Mouse (Mus musculus) mesoderm, embryonic 11.5 days (tissue): Measurements from ENCODE around the gene Cdc34.

Experiments used
- DNase-seq: peaks from one replicate; pipeline ENCODE4 v3.0.0-alpha.2; 2012; ENCODE audit warnings: low read depth, low spot score

Gene Cdc34

GRCm38 (mm10) chr10:79670071-79670888 is 11.7 kb upstream of the Cdc34 start:
- no peak for DNase-seq

GRCm38 (mm10) chr10:79671396-79672087 is 10.5 kb upstream of the Cdc34 start:
- DNase-seq: peak; percentile 39

GRCm38 (mm10) chr10:79672088-79672455 is 9.9 kb upstream of the Cdc34 start:
- DNase-seq: no peak

- no peak for DNase-seq
These were observed 8.9 kb upstream of the Cdc34 start for GRCm38 (mm10) chr10:79673054-79673453.

- DNase-seq: no peak
These were observed 6.5 kb upstream of the Cdc34 start for GRCm38 (mm10) chr10:79675346-79676035.

GRCm38 (mm10) chr10:79680606-79681495 is 1.1 kb upstream of the Cdc34 start:
- no peak for DNase-seq

GRCm38 (mm10) chr10:79682551-79682915 is 538 bp downstream of the Cdc34 start:
- no peak for DNase-seq

- peak; percentile 71 for DNase-seq
These were observed 1.1 kb downstream of the Cdc34 start for GRCm38 (mm10) chr10:79682916-79683582.

GRCm38 (mm10) chr10:79683726-79684640 is 2.0 kb downstream of the Cdc34 start:
- DNase-seq: no peak

GRCm38 (mm10) chr10:79684770-79685600 is 3.0 kb downstream of the Cdc34 start:
- no peak for DNase-seq

GRCm38 (mm10) chr10:79686219-79686618 is 4.2 kb downstream of the Cdc34 start:
- no peak for DNase-seq

- no peak for DNase-seq
These were observed 4.7 kb downstream of the Cdc34 start for GRCm38 (mm10) chr10:79686691-79687090.

GRCm38 (mm10) chr10:79687513-79687912 is 5.5 kb downstream of the Cdc34 start:
- no peak for DNase-seq

GRCm38 (mm10) chr10:79688720-79689119 is 6.7 kb downstream of the Cdc34 start, which contains the start of gene Gzmm:
Gzmm (plus strand) TSS chr10:79689020.
- no peak for DNase-seq

- DNase-seq: no peak
These were observed 7.2 kb downstream of the Cdc34 start for GRCm38 (mm10) chr10:79689178-79689577.

- no peak for DNase-seq
These were observed 10.1 kb downstream of the Cdc34 start for GRCm38 (mm10) chr10:79691986-79692548.

GRCm38 (mm10) chr10:79693580-79694378 is 11.8 kb downstream of the Cdc34 start:
- DNase-seq: no peak

GRCm38 (mm10) chr10:79694379-79694655 is 12.3 kb downstream of the Cdc34 start:
- no peak for DNase-seq
